ENCODE assay signal across 13 mouse cellular contexts in the genomic region with DNA sequence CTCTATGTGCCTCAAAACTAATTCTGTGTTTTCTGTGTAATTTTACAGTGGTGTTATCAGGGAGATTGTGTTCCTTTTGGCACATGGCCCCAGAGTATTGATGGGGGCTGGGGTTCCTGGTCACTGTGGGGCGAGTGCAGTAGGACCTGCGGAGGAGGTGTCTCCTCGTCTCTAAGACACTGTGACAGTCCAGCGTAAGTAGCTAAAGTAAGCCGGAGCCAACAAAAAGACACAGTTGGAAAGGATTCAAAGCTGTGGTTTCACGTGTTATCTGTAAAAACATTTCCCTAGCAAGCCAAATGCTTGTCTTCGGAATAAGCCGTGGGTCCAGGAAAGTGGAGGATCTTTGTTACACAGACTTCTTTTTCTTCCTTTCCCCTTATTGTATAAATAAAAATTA.
DNase-seq lines count a peak whose midpoint lies in the region; ATAC-seq and TF ChIP-seq lines count a peak whose summit lies in the region.
"Had no signal": no experiment of that assay in that cellular context is flagged by ENCODE, and none has a peak within 500 bp of the region (broad histone marks: within the 10 kb centered on the region; RNA-seq: fewer than 3 reads in every experiment).

No protein-coding gene starts in this region.

- H3K27ac ChIP-seq in MEL (ENCODE audit: control insufficient read depth, low read depth, low read length): no peak overlapping the region
- no peak overlapping the region for H3K27ac ChIP-seq in heart, postnatal 0 days (ENCODE audit: low read depth)
- H3K27ac ChIP-seq: intestine, embryonic 15.5 days; macrophage had no signal

- H3K27me3 ChIP-seq in MEL (ENCODE audit: control insufficient read depth in 1 of 2, insufficient read depth in 2 of 2, low read length in 2 of 2): peaks cover 2 to 4% of the 10 kb centered on the region in 2 experiments; a peak in 1 of 4 replicates
- H3K27me3 ChIP-seq in heart, postnatal 0 days (ENCODE audit: control insufficient read depth, insufficient read depth, low read length): no peaks in the 10 kb centered on the region
- H3K27me3 ChIP-seq: intestine, embryonic 15.5 days had no signal

- 49% methylated on average over 8 of the region's 8 CpGs for WGBS in heart, postnatal 0 days

- TF ChIP-seq RAD21 in MEL (IDR thresholded peaks at IDR 0.05; ENCODE audit: low read depth, low read length): no peak

- peak; percentile 9 to 29 for DNase-seq in cerebellum, postnatal 14 days
- no peak for DNase-seq in cerebellum, adult 11 months
- peak; percentile 6 for DNase-seq in left cerebral cortex, postnatal 4 days
- DNase-seq in left cerebral cortex, postnatal 10 days (ENCODE audit: extremely low spot score in 1 of 2, low spot score in 2 of 2): no peak
- peak; percentile 45 for DNase-seq in MEL (ENCODE audit: low read depth, low spot score)
- DNase-seq in heart, postnatal 0 days (ENCODE audit: low spot score): peak; percentile 25
- no peak for DNase-seq in thymus, postnatal 36 days
- no peak for DNase-seq in neural tube, embryonic 10.5 days (ENCODE audit: extremely low spot score, low spot score)
- DNase-seq: cerebellum, adult 9-11 months had no signal

- H3K4me3 ChIP-seq in MEL (ENCODE audit: control insufficient read depth in 1 of 2, insufficient read depth in 1 of 2, low read depth in 2 of 2, low read length in 2 of 2): no peak overlapping the region
- H3K4me3 ChIP-seq in heart, postnatal 0 days (ENCODE audit: low read depth, low read length): no peak overlapping the region
- H3K4me3 ChIP-seq: erythroblast, embryonic 14.5 days; intestine, embryonic 15.5 days had no signal

- no peak for TF ChIP-seq POLR2A in MEL (IDR thresholded peaks at IDR 0.05; ENCODE audit: control insufficient read depth in 1 of 2, insufficient read depth in 1 of 2, low read depth in 1 of 2, low read length in 2 of 2, poor library complexity in 1 of 2)

- H3K36me3 ChIP-seq in MEL (ENCODE audit: control insufficient read depth in 1 of 2, insufficient read depth in 2 of 2, low read length in 2 of 2): no peaks in the 10 kb centered on the region
- peaks cover 18% of the 10 kb centered on the region for H3K36me3 ChIP-seq in heart, postnatal 0 days (replicated peaks; ENCODE audit: control insufficient read depth, insufficient read depth, low read length)
- H3K36me3 ChIP-seq: intestine, embryonic 15.5 days had no signal

- no peaks in the 10 kb centered on the region for H3K9me3 ChIP-seq in MEL (replicated peaks; ENCODE audit: insufficient read depth, low read length)
- no peaks in the 10 kb centered on the region for H3K9me3 ChIP-seq in heart, postnatal 0 days (replicated peaks; ENCODE audit: control insufficient read depth, low read length)
- H3K9me3 ChIP-seq: intestine, embryonic 15.5 days had no signal

- no peak for TF ChIP-seq CTCF in MEL (IDR thresholded peaks at IDR 0.05 in 2 of 3, conservative IDR thresholded peaks at IDR 0.05 in 1 of 3; ENCODE audit: control insufficient read depth in 1 of 3, insufficient read depth in 1 of 3, low read depth in 2 of 3, low read length in 3 of 3, poor library complexity in 1 of 3, severe bottlenecking in 1 of 3)
- TF ChIP-seq CTCF in heart, postnatal 0 days (IDR thresholded peaks at IDR 0.05; ENCODE audit: low read depth): no peak

- no peak overlapping the region for H3K4me2 ChIP-seq in heart, postnatal 0 days (ENCODE audit: low read depth, low read length)
- H3K4me2 ChIP-seq: intestine, embryonic 15.5 days had no signal

- intact Hi-C loops in left cerebral cortex, postnatal 4 days (cut with DNase I): no loop called here
- intact Hi-C loops in left cerebral cortex, postnatal 10 days (cut with DNase I): no loop called here

- no peak for ATAC-seq in heart, postnatal 0 days (ENCODE audit: insufficient read depth, low read depth)
- ATAC-seq: CD4-positive, CD25-positive, alpha-beta regulatory T cell, adult 4 months; intestine, embryonic 15.5 days had no signal

- no peaks in the 10 kb centered on the region for H3K79me2 ChIP-seq in MEL (ENCODE audit: control insufficient read depth, insufficient read depth, low read length, poor library complexity)

- no peak overlapping the region for H3K9ac ChIP-seq in MEL (ENCODE audit: control insufficient read depth, low read depth, low read length, poor library complexity, severe bottlenecking)
- H3K9ac ChIP-seq in heart, postnatal 0 days (replicated peaks; ENCODE audit: low read depth, low read length): no peak overlapping the region
- H3K9ac ChIP-seq: intestine, embryonic 15.5 days had no signal

- H3K4me1 ChIP-seq in MEL (ENCODE audit: control insufficient read depth in 1 of 2, insufficient read depth in 2 of 2, low read length in 2 of 2): no peaks in the 10 kb centered on the region
- H3K4me1 ChIP-seq in heart, postnatal 0 days (ENCODE audit: control insufficient read depth, insufficient read depth): no peaks in the 10 kb centered on the region
- H3K4me1 ChIP-seq: intestine, embryonic 15.5 days had no signal

- TF ChIP-seq EP300 in MEL (IDR thresholded peaks at IDR 0.05; ENCODE audit: low read depth in 1 of 2, low read length in 2 of 2): no peak
- TF ChIP-seq EP300 in heart, postnatal 0 days (IDR thresholded peaks at IDR 0.05; ENCODE audit: low read depth): no peak

TF ChIP-seq in MEL, 35 proteins besides CTCF, POLR2A, EP300 and RAD21:
- TF ChIP-seq MYB (IDR thresholded peaks at IDR 0.05; ENCODE audit: low read depth, low read length) (no peak), TCF12 (IDR thresholded peaks at IDR 0.05; ENCODE audit: low read depth, low read length) (no peak), BHLHE40 (IDR thresholded peaks at IDR 0.05; ENCODE audit: borderline replicate concordance, low read depth, low read length) (0 out of 2 replicates have a peak, but pooled peaks have one; percentile 5)

Comparison
In these comparisons a context has a peak if more than half of its experiments do, and no peak if none do; other contexts are left out.
1. DNase-seq: peak in cerebellum, postnatal 14 days (2 of 2), left cerebral cortex, postnatal 4 days (single experiment), MEL (single experiment) and heart, postnatal 0 days (single experiment); none in cerebellum, adult 11 months (single experiment), left cerebral cortex, postnatal 10 days (0 of 2), thymus, postnatal 36 days (0 of 2) and neural tube, embryonic 10.5 days (single experiment).